Mouse (Mus musculus) liver, adult 2 months (tissue): ENCODE results near the gene Catsperd.

Experiments used
- CTCF ChIP-seq: fragments of 200-500 bp; IDR thresholded peaks from 2 replicates; pipeline ENCODE4 v1.5.1; 2011; ENCODE audit warnings: low read depth, low read length, control low read depth
- POLR2A ChIP-seq: fragments of 200-500 bp; IDR thresholded peaks from 2 replicates; pipeline ENCODE4 v1.6.1; 2011; ENCODE audit warnings: low read length, control low read depth; ENCODE audit not compliant: insufficient read depth; ENCODE audit errors: extremely low read depth

DNA sequence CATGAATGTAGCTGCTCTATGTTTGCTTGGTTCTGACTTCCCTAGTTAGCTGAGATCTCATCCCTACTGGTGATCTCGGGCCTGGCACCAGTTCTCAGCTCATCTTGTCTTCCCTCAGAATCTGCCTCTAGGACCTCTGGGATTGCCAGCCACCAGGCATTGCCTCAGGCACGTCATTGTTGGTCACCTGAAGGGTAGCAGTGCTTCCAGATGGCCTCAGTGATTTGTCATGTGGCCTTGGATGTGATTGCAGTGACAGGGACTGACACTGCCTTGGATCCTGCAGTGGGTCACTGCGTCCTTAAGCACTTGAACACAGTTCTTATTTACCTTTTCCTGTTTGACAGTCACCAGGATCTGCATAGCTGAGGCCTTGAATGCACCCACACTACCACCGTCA lies 53.8 kb downstream of the Catsperd start:
- TF ChIP-seq POLR2A = no peak
- TF ChIP-seq CTCF = no peak
